ENCODE assay signal across 15 mouse cellular contexts in genomic region chr13:41321433-41321832, GRCm38 (mm10). TPM values are rescaled to one million over a fixed set of nuclear protein-coding genes. Genes with fewer than 3 reads are reported as not detected.
A peak's percentile ranks its signal among the peaks of the same experiment; 100 is the strongest.
DNase-seq lines count a peak whose midpoint lies in the region; ATAC-seq and TF ChIP-seq lines count a peak whose summit lies in the region.
"Had no signal": no experiment of that assay in that cellular context is flagged by ENCODE, and none has a peak within 500 bp of the region (broad histone marks: within the 10 kb centered on the region; RNA-seq: fewer than 3 reads in every experiment).

No protein-coding gene starts in this region.

- WGBS in heart, postnatal 0 days: 80% methylated on average over 3 of the region's 3 CpGs
- 85% methylated on average over 3 of the region's 3 CpGs for WGBS in midbrain, embryonic 13.5 days
- WGBS in midbrain, embryonic 10.5 days: 90% methylated on average over 3 of the region's 3 CpGs
- 47% methylated on average over 3 of the region's 3 CpGs for whole genome bisulfite sequencing in forebrain, postnatal 0 days
- 61% methylated on average over 3 of the region's 3 CpGs for WGBS in stomach, embryonic 14.5 days

- peaks cover 26% of the 10 kb centered on the region for H3K36me3 ChIP-seq in heart, postnatal 0 days (replicated peaks; ENCODE audit: control insufficient read depth, insufficient read depth, low read length)
- peaks cover 10% of the 10 kb centered on the region for H3K36me3 ChIP-seq in midbrain, embryonic 13.5 days
- H3K36me3 ChIP-seq in midbrain, embryonic 10.5 days: peaks cover 30% of the 10 kb centered on the region
- peaks cover 14% of the 10 kb centered on the region for H3K36me3 ChIP-seq in forebrain, postnatal 0 days (ENCODE audit: insufficient read depth)
- no peaks in the 10 kb centered on the region; the same call in 1 of the 2 replicates for H3K36me3 ChIP-seq in stomach, embryonic 14.5 days (ENCODE audit: control insufficient read depth, insufficient read depth, low read length)

- 0 out of 2 replicates have a peak, but pooled peaks cover 4% of the 10 kb centered on the region for H3K4me1 ChIP-seq in heart, postnatal 0 days (ENCODE audit: control insufficient read depth, insufficient read depth)
- H3K4me1 ChIP-seq in midbrain, embryonic 13.5 days (replicated peaks): peaks cover 13% of the 10 kb centered on the region
- H3K4me1 ChIP-seq in midbrain, embryonic 10.5 days: peaks cover 8% of the 10 kb centered on the region
- H3K4me1 ChIP-seq in forebrain, postnatal 0 days (ENCODE audit: insufficient read depth): peaks cover 3% of the 10 kb centered on the region; the same call in 1 of the 2 replicates
- H3K4me1 ChIP-seq in stomach, embryonic 14.5 days (ENCODE audit: control insufficient read depth, insufficient read depth, low read length): 0 out of 2 replicates have a peak, but pooled peaks cover 2% of the 10 kb centered on the region

- H3K27me3 ChIP-seq in heart, postnatal 0 days (ENCODE audit: control insufficient read depth, insufficient read depth, low read length): no peaks in the 10 kb centered on the region
- no peaks in the 10 kb centered on the region for H3K27me3 ChIP-seq in midbrain, embryonic 13.5 days
- H3K27me3 ChIP-seq in midbrain, embryonic 10.5 days (ENCODE audit: low read depth, poor library complexity, severe bottlenecking): no peaks in the 10 kb centered on the region
- no peaks in the 10 kb centered on the region for H3K27me3 ChIP-seq in forebrain, postnatal 0 days (ENCODE audit: insufficient read depth, low read length)
- H3K27me3 ChIP-seq in stomach, embryonic 14.5 days (ENCODE audit: control insufficient read depth, insufficient read depth, low read length): no peaks in the 10 kb centered on the region
- H3K27me3 ChIP-seq: midbrain, embryonic 12.5 days had no signal

- no peak for DNase-seq in heart, postnatal 0 days (ENCODE audit: low spot score)
- no peak for DNase-seq in heart, adult 18-20 months
- DNase-seq in midbrain, embryonic 10.5 days (ENCODE audit: low spot score): no peak
- peak; percentile 42 for DNase-seq in forebrain, postnatal 0 days
- DNase-seq in spleen, postnatal 10 days (ENCODE audit: low spot score in 2 of 2): no peak
- no peak for DNase-seq in layer of hippocampus, adult 8-10 months (ENCODE audit: low spot score in 2 of 2)
- DNase-seq: liver; thymus, postnatal 14 days had no signal

- no peak for TF ChIP-seq EP300 in heart, postnatal 0 days (IDR thresholded peaks at IDR 0.05; ENCODE audit: low read depth)

- no peak overlapping the region for H3K4me3 ChIP-seq in heart, postnatal 0 days (ENCODE audit: low read depth, low read length)
- H3K4me3 ChIP-seq in midbrain, embryonic 13.5 days (replicated peaks): no peak overlapping the region
- no peak overlapping the region for H3K4me3 ChIP-seq in midbrain, embryonic 10.5 days
- H3K4me3 ChIP-seq in forebrain, postnatal 0 days (ENCODE audit: low read depth, low read length): no peak overlapping the region
- H3K4me3 ChIP-seq in stomach, embryonic 14.5 days (ENCODE audit: low read depth, low read length): no peak overlapping the region
- H3K4me3 ChIP-seq: midbrain, embryonic 12.5 days had no signal

- no peaks in the 10 kb centered on the region for H3K9me3 ChIP-seq in heart, postnatal 0 days (replicated peaks; ENCODE audit: control insufficient read depth, low read length)
- H3K9me3 ChIP-seq in midbrain, embryonic 13.5 days: no peaks in the 10 kb centered on the region
- H3K9me3 ChIP-seq in midbrain, embryonic 10.5 days (replicated peaks): no peaks in the 10 kb centered on the region
- H3K9me3 ChIP-seq in forebrain, postnatal 0 days (ENCODE audit: low read length): no peaks in the 10 kb centered on the region
- no peaks in the 10 kb centered on the region for H3K9me3 ChIP-seq in stomach, embryonic 14.5 days (ENCODE audit: control insufficient read depth, low read depth, low read length)
- H3K9me3 ChIP-seq: midbrain, embryonic 12.5 days had no signal

- no peak for ATAC-seq in heart, postnatal 0 days (ENCODE audit: insufficient read depth, low read depth)
- no peak for ATAC-seq in midbrain, embryonic 13.5 days
- peak; percentile 46; the same call in 1 of the 2 replicates for ATAC-seq in forebrain, postnatal 0 days
- no peak for ATAC-seq in stomach, embryonic 14.5 days (ENCODE audit: insufficient number of reproducible peaks, insufficient read depth, low FRiP score, low read depth)
- ATAC-seq: CD4-positive, CD25-positive, alpha-beta regulatory T cell, adult 4 months had no signal

- TF ChIP-seq CTCF in heart, postnatal 0 days (IDR thresholded peaks at IDR 0.05; ENCODE audit: low read depth): no peak
- TF ChIP-seq CTCF in forebrain, postnatal 0 days (IDR thresholded peaks at IDR 0.05; ENCODE audit: low read depth): no peak

- H3K9ac ChIP-seq in heart, postnatal 0 days (replicated peaks; ENCODE audit: low read depth, low read length): no peak overlapping the region
- no peak overlapping the region for H3K9ac ChIP-seq in midbrain, embryonic 13.5 days (replicated peaks)
- no peak overlapping the region for H3K9ac ChIP-seq in forebrain, postnatal 0 days
- no peak overlapping the region for H3K9ac ChIP-seq in stomach, embryonic 14.5 days (replicated peaks; ENCODE audit: low read depth, low read length)
- H3K9ac ChIP-seq: midbrain, embryonic 12.5 days had no signal

- no peak overlapping the region for H3K4me2 ChIP-seq in heart, postnatal 0 days (ENCODE audit: low read depth, low read length)
- H3K4me2 ChIP-seq in midbrain, embryonic 13.5 days (replicated peaks): no peak overlapping the region
- H3K4me2 ChIP-seq in forebrain, postnatal 0 days (ENCODE audit: low read depth): no peak overlapping the region
- H3K4me2 ChIP-seq in stomach, embryonic 14.5 days (replicated peaks; ENCODE audit: low read depth, low read length): no peak overlapping the region
- H3K4me2 ChIP-seq: midbrain, embryonic 12.5 days had no signal

- H3K27ac ChIP-seq in heart, postnatal 0 days (ENCODE audit: low read depth): peak overlapping the region; percentile 14; the same call in 1 of the 2 replicates
- peak overlapping the region; percentile 35 for H3K27ac ChIP-seq in midbrain, embryonic 13.5 days
- H3K27ac ChIP-seq in midbrain, embryonic 10.5 days (replicated peaks): no peak overlapping the region
- peak overlapping the region; percentile 67 for H3K27ac ChIP-seq in forebrain, postnatal 0 days (ENCODE audit: low read depth, low read length)
- H3K27ac ChIP-seq in stomach, embryonic 14.5 days (ENCODE audit: low read length): peak overlapping the region; percentile 44; the same call in 1 of the 2 replicates
- H3K27ac ChIP-seq: midbrain, embryonic 12.5 days had no signal

RNA-seq across cellular contexts. Expression of gene Gm17364, which starts 47.7 kb away (rescaled TPM):
- not detected in 2 replicates for total RNA-seq in heart, postnatal 0 days (2014; rRNA removed; ENCODE audit: low replicate concordance)
- polyA plus RNA-seq in heart, postnatal 0 days (2015; fragmentation: Nextera tagmentation; extraction: Ambion mirVana): not detected in 2 replicates
- not detected for total RNA-seq in heart, adult 18-20 months (2021)
- polyA plus RNA-seq in midbrain, embryonic 13.5 days (2015; fragmentation: Nextera tagmentation; extraction: Ambion mirVana): not detected in 2 replicates
- not detected in 2 replicates for polyA plus RNA-seq in midbrain, embryonic 10.5 days (2016; fragmentation: Nextera tagmentation; extraction: Ambion mirVana)
- not detected in 2 replicates for total RNA-seq in forebrain, postnatal 0 days (2014; rRNA removed)
- polyA plus RNA-seq in forebrain, postnatal 0 days (2015; fragmentation: Nextera tagmentation; extraction: Ambion mirVana): not detected in 2 replicates
- polyA plus RNA-seq in stomach, embryonic 14.5 days (2014; fragmentation: Nextera tagmentation; extraction: Ambion mirVana): not detected in 2 replicates
- not detected for total RNA-seq in layer of hippocampus, adult 8-10 months (2022)
- total RNA-seq: layer of hippocampus, adult 18-20 months had no signal
- polyA plus RNA-seq: CD4-positive, CD25-positive, alpha-beta regulatory T cell, adult 4 months; cortical plate, adult 2 months; heart, embryonic 14.5 days; midbrain, embryonic 12.5 days had no signal
